13 mouse cellular contexts compared by ENCODE assay signal in genomic region chr17:80174146-80174545, GRCm38 (mm10). TPM values are rescaled to one million over a fixed set of nuclear protein-coding genes. Genes with fewer than 3 reads are reported as not detected.
DNase-seq lines count a peak whose midpoint lies in the region.
"Had no signal": no experiment of that assay in that cellular context is flagged by ENCODE, and none has a peak within 500 bp of the region (broad histone marks: within the 10 kb centered on the region; RNA-seq: fewer than 3 reads in every experiment).

No protein-coding gene starts in this region.

- intact Hi-C loops in left cerebral cortex, postnatal 25 days (cut with DNase I), result no loop called here

- DNase-seq in A20 (ENCODE audit: low read depth, low spot score), result peak; percentile 63
- DNase-seq in CD4-positive, CD25-positive, alpha-beta regulatory T cell, adult 2 months (ENCODE audit: low read depth, low spot score), result peak; percentile 62
- peak; percentile 81 for DNase-seq in induced T-regulatory cell, adult 2 months (ENCODE audit: low read depth)
- DNase-seq in thymus, adult 18-20 months, result peak; percentile 18 to 41
- no peak for DNase-seq in left cerebral cortex, postnatal 25 days (ENCODE audit: low spot score in 2 of 2)
- no peak for DNase-seq in urinary bladder, postnatal 36 days (ENCODE audit: low spot score in 2 of 2)
- DNase-seq in right cerebral cortex, postnatal 14 days, result no peak
- DNase-seq in right cerebral cortex, postnatal 10 days (ENCODE audit: low spot score in 2 of 2), result no peak
- DNase-seq: adrenal gland, adult 2 months; cerebellum, adult 9-10 months; gastrocnemius, postnatal 36 days; heart, postnatal 10 days; lung, postnatal 4 days had no signal

RNA-seq across cellular contexts. Expression of gene Srsf7, which starts 33.0 kb away (rescaled TPM):
- 100 to 1,000 TPM; 109 to 111 TPM for total RNA-seq in left cerebral cortex, postnatal 25 days (2021)

RNA-seq across cellular contexts. Expression of gene Ttc39d, which starts 33.1 kb away (rescaled TPM):
- total RNA-seq in left cerebral cortex, postnatal 25 days (2021), result under 1 TPM in 1 of 2 experiments, not detected in 1; 0.28 TPM
- total RNA-seq: gastrocnemius, postnatal 36 days; heart, postnatal 10 days had no signal

RNA-seq across cellular contexts. Expression of gene Galm, which starts 46.9 kb away (rescaled TPM):
- 1 to 10 TPM; 1.8 to 2.2 TPM for total RNA-seq in left cerebral cortex, postnatal 25 days (2021)

RNA-seq across cellular contexts. Expression of gene Gemin6, which starts 50.1 kb away (rescaled TPM):
- total RNA-seq in left cerebral cortex, postnatal 25 days (2021), result 1 to 10 TPM; 4.1 to 5.5 TPM

Comparison
In these comparisons a context has a peak if more than half of its experiments do, and no peak if none do; other contexts are left out.
1. DNase-seq: peak in A20 (single experiment), CD4-positive, CD25-positive, alpha-beta regulatory T cell, adult 2 months (single experiment), induced T-regulatory cell, adult 2 months (single experiment) and thymus, adult 18-20 months (2 of 2); none in left cerebral cortex, postnatal 25 days (0 of 2), urinary bladder, postnatal 36 days (0 of 2), right cerebral cortex, postnatal 14 days (single experiment) and right cerebral cortex, postnatal 10 days (0 of 2).